Mouse (Mus musculus) liver, embryonic 13.5 days (tissue): ENCODE results near the gene Gm1043. TPM values are rescaled to one million over a fixed set of nuclear protein-coding genes. Genes with fewer than 3 reads are reported as not detected.

Experiments used
- ATAC-seq: fragments of 200-750 bp; cut with Nextera tagmentation; 2 replicates; pipeline ENCODE4 v1.8.0; 2017; ENCODE audit warnings: low read depth, mild to moderate bottlenecking, moderate number of reproducible peaks, moderate library complexity
- DNase-seq: peaks from one replicate; pipeline ENCODE4 v3.0.0; 2022
- H3K27ac ChIP-seq: fragments of 300-500 bp; sonication (generic); 2 replicates; pipeline ENCODE4 v1.5.1; 2015; ENCODE audit warnings: moderate library complexity, mild to moderate bottlenecking, inconsistent platforms
- H3K27me3 ChIP-seq: fragments of 300-500 bp; sonication (generic); 2 replicates; pipeline ENCODE4 v1.6.1; 2015; ENCODE audit warnings: mild to moderate bottlenecking, inconsistent platforms
- H3K36me3 ChIP-seq: fragments of 300-500 bp; sonication (generic); 2 replicates; pipeline ENCODE4 v1.6.1; 2015; ENCODE audit warnings: mild to moderate bottlenecking, inconsistent platforms
- H3K4me1 ChIP-seq: fragments of 300-500 bp; sonication (generic); replicated peaks from 2 replicates; pipeline ENCODE4 v1.6.1; 2015; ENCODE audit warnings: inconsistent platforms
- H3K4me2 ChIP-seq: fragments of 300-500 bp; sonication (generic); 2 replicates; pipeline ENCODE4 v1.6.1; 2015; ENCODE audit warnings: inconsistent platforms, mild to moderate bottlenecking, moderate library complexity
- H3K4me3 ChIP-seq: fragments of 300-500 bp; sonication (generic); replicated peaks from 2 replicates; pipeline ENCODE4 v1.5.1; 2015; ENCODE audit warnings: mild to moderate bottlenecking, inconsistent platforms
- H3K9ac ChIP-seq: fragments of 300-500 bp; sonication (generic); 2 replicates; pipeline ENCODE4 v1.6.1; 2015; ENCODE audit warnings: mild to moderate bottlenecking, inconsistent platforms
- H3K9me3 ChIP-seq: fragments of 300-500 bp; sonication (generic); replicated peaks from 2 replicates; pipeline ENCODE4 v1.6.1; 2016; ENCODE audit warnings: inconsistent platforms
- WGBS: fragments of 180-500 bp; shearing (Covaris S2); methylation state at CpG from one replicate; pipeline ENCODE4 v1.1.7; 2015; ENCODE audit not compliant: insufficient replicate concordance; 5-methylcytosine and 5-hydroxymethylcytosine counted together
- polyA plus RNA-seq: library from polyadenylated mRNA; unstranded; fragments of >200 nt; fragmentation: Nextera tagmentation; extraction: Ambion mirVana; gene quantifications from 2 replicates; pipeline ENCODE4 v1.2.1, GENCODE M21; 2015

The Gm1043 gene
- polyA plus RNA-seq, 1 experiment from 2014 or later, result not detected

DNA sequence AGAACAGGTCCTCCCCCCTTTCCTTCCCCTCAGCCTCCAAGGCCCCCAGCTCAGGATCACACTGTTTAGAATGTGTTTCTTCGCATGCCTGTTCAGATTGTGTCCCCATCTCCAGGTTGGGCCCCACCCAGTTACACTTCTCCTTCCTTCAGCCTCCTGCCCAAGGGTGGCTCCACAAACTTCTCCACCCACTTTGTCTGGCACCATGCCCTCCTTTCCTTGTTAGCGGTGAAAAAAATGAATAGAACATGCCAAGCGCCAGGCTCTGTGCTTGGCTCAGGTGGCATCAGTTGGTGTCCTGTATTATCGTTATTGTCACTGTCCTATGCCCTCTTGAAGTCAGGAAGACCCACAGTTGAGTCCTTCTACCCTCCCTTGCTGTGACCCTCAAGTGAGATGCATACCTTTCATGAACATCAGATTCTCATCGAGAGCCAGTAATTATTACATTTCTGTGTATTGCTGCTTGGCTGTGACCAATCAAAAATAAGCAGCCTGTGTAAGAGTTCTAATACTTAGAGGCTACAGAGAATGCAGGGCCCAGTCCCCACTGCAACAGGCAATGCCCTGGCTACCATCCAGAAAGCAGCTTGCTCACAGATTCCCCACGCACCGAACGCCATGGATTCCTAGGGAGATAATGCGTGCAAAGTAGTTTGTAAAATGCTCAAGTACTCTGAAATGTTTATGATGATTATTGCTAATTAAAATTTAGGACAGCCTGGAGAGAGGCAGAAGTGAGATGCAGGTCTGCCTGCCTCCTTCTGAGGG lies 128.0 kb downstream of the Gm1043 start:
- H3K9me3 ChIP-seq, result no peaks in the 10 kb centered on the region
- 77% methylated on average over 9 of the region's 9 CpGs for WGBS
- no peak overlapping the region for H3K4me3 ChIP-seq
- H3K4me2 ChIP-seq, result no peak overlapping the region
- DNase-seq (no peak), ATAC-seq (no peak)
- H3K36me3 ChIP-seq, result no peaks in the 10 kb centered on the region
- H3K4me1 ChIP-seq, result no peaks in the 10 kb centered on the region
- H3K27me3 ChIP-seq, result no peaks in the 10 kb centered on the region
- no peak overlapping the region for H3K9ac ChIP-seq
- H3K27ac ChIP-seq, result no peak overlapping the region

DNA sequence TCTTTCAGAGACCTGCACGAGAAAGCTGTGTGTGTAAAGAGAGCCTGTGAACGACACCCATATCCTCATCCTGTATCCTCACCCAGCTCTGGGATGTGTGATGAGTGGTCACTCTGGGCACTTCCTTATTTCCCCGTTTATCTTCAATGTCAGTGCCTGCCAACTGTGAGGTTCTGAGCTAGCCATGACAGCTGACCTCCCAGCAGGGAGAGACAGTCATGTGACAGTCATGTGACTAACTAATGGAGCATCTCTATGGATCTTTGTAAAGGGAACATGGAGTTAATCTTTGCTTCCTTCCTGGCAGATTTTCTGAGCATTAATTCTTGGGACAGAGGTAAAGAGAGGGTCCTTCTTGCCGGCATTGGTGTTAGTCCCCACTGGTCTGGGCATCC lies 128.5 kb downstream of the Gm1043 start:
- ATAC-seq (no peak), DNase-seq (no peak)
- no peak overlapping the region for H3K4me3 ChIP-seq
- no peaks in the 10 kb centered on the region for H3K36me3 ChIP-seq
- no peak overlapping the region for H3K9ac ChIP-seq
- no peak overlapping the region for H3K27ac ChIP-seq
- no peaks in the 10 kb centered on the region for H3K9me3 ChIP-seq
- 37% methylated on average over 4 of the region's 4 CpGs for WGBS
- no peaks in the 10 kb centered on the region for H3K27me3 ChIP-seq
- no peaks in the 10 kb centered on the region for H3K4me1 ChIP-seq
- H3K4me2 ChIP-seq, result no peak overlapping the region

DNA sequence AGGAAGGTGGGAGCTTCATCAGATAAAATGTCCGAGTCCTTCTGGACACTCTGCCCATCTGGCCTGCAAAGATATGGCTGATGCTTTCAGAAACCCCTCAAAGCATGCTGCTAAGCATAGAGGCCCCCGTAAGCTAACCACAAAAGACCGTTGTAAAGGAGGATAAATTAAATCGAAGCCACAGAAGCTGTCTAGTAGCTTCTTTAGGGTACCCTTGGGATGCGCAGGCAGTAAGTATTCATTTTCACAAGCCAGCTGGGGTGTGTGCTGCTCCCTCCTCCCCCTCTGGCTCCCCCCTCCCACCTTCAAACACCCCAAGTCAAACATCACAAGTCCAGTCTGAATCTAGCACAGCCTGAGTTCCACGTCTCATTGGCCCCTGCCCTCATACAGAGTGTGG lies 129.4 kb downstream of the Gm1043 start:
- ATAC-seq (no peak), DNase-seq (no peak)
- H3K27me3 ChIP-seq, result no peaks in the 10 kb centered on the region
- H3K9ac ChIP-seq, result no peak overlapping the region
- H3K4me3 ChIP-seq, result no peak overlapping the region
- no peaks in the 10 kb centered on the region for H3K4me1 ChIP-seq
- H3K27ac ChIP-seq, result no peak overlapping the region
- H3K36me3 ChIP-seq, result no peaks in the 10 kb centered on the region
- H3K9me3 ChIP-seq, result no peaks in the 10 kb centered on the region
- 67% methylated on average over 6 of the region's 6 CpGs for whole genome bisulfite sequencing
- H3K4me2 ChIP-seq, result no peak overlapping the region

DNA sequence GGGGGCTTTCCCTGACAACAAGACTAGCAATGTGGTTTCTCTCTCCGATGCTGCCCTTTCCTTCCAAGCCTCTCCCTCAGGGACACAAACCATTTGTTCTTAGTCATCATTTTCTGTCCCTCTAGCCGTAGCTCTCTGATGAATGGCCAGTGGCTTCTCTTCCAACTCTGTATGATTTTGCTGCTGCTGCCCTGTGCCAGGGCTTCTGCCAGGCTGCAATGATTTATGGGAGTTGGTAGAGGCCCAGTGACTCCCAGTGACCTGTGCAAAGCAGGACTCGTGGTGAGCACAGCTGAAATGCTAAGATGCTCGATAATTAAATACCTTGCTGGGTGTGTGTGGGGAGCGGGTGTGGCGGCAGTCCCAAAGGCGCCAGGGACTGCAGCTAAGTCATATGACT lies 130.1 kb downstream of the Gm1043 start:
- DNase-seq, result no peak
- WGBS, result 72% methylated on average over 7 of the region's 7 CpGs

DNA sequence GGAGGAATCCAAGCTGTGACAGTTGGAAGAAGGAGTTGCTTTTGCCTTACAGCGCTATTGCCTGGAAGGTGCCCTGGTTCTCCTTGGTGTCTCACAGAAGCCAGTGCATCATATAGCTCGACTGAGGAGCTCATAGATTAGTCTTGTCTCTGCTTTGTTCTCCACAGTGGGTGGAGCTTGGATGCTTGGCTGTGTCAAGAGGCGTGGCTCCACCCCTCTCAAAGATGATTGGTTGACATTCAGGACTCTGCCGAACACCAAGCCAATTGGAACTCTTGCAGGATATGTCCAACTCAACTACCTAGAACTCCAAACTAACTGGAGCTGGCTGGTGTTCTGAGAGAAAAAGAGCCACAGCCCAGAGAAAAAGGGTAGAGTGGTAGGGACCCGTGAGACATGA lies 134.4 kb downstream of the Gm1043 start:
- no peak overlapping the region for H3K4me2 ChIP-seq
- WGBS, result 36% methylated on average over 5 of the region's 5 CpGs
- no peaks in the 10 kb centered on the region for H3K4me1 ChIP-seq
- no peaks in the 10 kb centered on the region for H3K27me3 ChIP-seq
- no peaks in the 10 kb centered on the region for H3K9me3 ChIP-seq
- H3K27ac ChIP-seq, result no peak overlapping the region
- H3K9ac ChIP-seq, result no peak overlapping the region
- H3K4me3 ChIP-seq, result no peak overlapping the region
- no peak for DNase-seq
- H3K36me3 ChIP-seq, result no peaks in the 10 kb centered on the region
- ATAC-seq, result no peak

More for the DNA sequence above, 130.1 kb downstream of the Gm1043 start:
- Histone ChIP-seq H3K36me3 (no peaks in the 10 kb centered on the region), H3K27ac (no peak overlapping the region), H3K9ac (no peak overlapping the region), H3K27me3 (no peaks in the 10 kb centered on the region), H3K4me2 (no peak overlapping the region), H3K4me3 (no peak overlapping the region), H3K9me3 (no peaks in the 10 kb centered on the region), H3K4me1 (no peaks in the 10 kb centered on the region)
- no peak for ATAC-seq

DNA sequence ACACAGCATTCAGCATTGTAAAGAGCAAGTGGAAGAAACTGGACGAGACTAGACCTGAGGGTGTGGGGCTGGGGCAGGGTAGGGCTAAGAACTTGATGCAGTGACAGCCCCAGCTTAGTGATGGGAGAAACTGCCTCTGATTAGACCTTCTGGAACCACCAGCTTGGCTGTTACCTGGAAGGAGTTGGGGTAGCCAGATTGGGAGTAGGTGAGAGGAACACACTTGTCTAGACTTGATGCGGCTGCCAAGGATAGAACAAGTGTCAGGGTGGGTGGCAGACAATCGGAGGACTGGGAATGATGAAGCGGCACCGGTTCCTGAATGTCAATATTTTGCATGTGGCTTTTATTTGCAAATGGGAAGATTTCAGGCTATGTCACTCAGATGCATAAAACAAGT lies 135.4 kb downstream of the Gm1043 start:
- Histone ChIP-seq H3K36me3 (no peaks in the 10 kb centered on the region), H3K4me3 (no peak overlapping the region), H3K27me3 (no peaks in the 10 kb centered on the region), H3K9me3 (no peaks in the 10 kb centered on the region), H3K4me2 (no peak overlapping the region), H3K4me1 (no peaks in the 10 kb centered on the region), H3K9ac (no peak overlapping the region), H3K27ac (no peak overlapping the region)
- WGBS, result 70% methylated on average over 5 of the region's 5 CpGs
- no peak for DNase-seq
- no peak for ATAC-seq

DNA sequence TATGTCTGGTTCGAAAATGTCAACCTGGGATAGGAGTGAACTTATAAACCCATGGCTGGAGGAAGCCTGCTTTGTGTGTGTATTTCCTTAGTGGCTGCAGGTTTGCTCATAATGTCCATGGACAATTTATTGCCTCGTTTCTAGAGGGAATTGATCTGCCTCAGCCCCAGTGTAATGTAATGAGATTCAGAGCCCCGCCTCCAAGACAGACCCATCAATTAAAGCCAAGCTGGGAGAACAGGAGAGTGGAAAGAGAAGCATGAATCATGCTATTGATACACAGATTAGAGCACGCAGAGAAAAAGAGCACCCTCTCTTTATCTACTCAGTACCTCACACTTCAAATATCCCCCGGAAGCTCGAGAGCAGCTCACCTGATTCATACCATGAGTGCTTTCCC lies 136.4 kb downstream of the Gm1043 start:
- H3K27me3 ChIP-seq, result no peaks in the 10 kb centered on the region
- H3K4me3 ChIP-seq, result no peak overlapping the region
- no peak overlapping the region for H3K27ac ChIP-seq
- DNase-seq (no peak), ATAC-seq (no peak)
- no peaks in the 10 kb centered on the region for H3K4me1 ChIP-seq
- no peaks in the 10 kb centered on the region for H3K36me3 ChIP-seq
- H3K9me3 ChIP-seq, result no peaks in the 10 kb centered on the region
- no peak overlapping the region for H3K9ac ChIP-seq
- 44% methylated on average over 6 of the region's 6 CpGs for WGBS
- no peak overlapping the region for H3K4me2 ChIP-seq

DNA sequence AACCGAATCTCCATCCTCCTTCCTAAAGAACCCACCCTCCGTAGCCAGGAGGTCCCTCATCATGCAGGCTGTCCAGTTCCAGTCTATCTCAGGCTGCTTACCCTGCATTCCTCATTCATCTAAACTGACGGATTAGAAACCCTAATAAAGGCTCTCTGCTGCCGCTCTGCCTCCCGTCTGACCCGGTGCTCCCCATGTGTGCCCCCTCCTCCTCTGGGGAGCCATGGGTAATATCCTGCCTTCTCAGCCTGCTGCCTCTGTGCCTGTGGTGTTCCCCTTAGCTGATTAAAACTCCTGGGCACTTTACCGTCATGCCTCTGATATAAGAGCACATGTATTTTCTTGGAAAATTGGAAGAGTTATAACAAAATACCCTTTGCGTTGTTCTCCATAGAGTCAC lies 137.1 kb downstream of the Gm1043 start:
- Histone ChIP-seq H3K9me3 (no peaks in the 10 kb centered on the region), H3K27me3 (no peaks in the 10 kb centered on the region), H3K4me1 (no peaks in the 10 kb centered on the region), H3K36me3 (no peaks in the 10 kb centered on the region), H3K4me2 (no peak overlapping the region), H3K9ac (no peak overlapping the region), H3K4me3 (no peak overlapping the region), H3K27ac (no peak overlapping the region)
- WGBS, result 63% methylated on average over 8 of the region's 8 CpGs
- no peak for DNase-seq
- ATAC-seq, result no peak

DNA sequence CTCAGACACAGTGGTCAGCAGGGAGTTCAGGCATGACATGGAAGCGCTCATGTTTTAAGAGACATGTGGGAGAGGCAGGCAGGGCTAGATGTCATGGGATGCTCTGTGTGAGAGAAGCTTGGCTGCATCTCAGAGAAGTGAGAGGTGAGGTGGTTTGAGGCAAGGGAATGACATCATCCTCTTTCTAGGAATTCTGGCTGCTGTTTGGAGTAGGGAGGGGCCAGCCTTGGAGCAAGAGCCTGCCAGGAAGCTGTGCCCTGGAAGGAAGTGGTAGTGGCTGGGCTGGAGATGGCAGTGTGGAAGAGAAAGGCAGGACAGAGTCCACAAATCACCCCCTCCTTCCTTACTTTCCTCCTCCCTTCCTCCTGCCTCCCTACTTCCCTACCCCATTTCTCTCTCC lies 140.5 kb downstream of the Gm1043 start:
- Histone ChIP-seq H3K9me3 (no peaks in the 10 kb centered on the region), H3K27me3 (no peaks in the 10 kb centered on the region), H3K4me2 (no peak overlapping the region), H3K9ac (no peak overlapping the region), H3K4me3 (no peak overlapping the region), H3K36me3 (no peaks in the 10 kb centered on the region), H3K4me1 (no peaks in the 10 kb centered on the region), H3K27ac (no peak overlapping the region)
- no peak for DNase-seq
- ATAC-seq, result no peak
- WGBS, result 70% methylated on average over 1 of the region's 1 CpGs

DNA sequence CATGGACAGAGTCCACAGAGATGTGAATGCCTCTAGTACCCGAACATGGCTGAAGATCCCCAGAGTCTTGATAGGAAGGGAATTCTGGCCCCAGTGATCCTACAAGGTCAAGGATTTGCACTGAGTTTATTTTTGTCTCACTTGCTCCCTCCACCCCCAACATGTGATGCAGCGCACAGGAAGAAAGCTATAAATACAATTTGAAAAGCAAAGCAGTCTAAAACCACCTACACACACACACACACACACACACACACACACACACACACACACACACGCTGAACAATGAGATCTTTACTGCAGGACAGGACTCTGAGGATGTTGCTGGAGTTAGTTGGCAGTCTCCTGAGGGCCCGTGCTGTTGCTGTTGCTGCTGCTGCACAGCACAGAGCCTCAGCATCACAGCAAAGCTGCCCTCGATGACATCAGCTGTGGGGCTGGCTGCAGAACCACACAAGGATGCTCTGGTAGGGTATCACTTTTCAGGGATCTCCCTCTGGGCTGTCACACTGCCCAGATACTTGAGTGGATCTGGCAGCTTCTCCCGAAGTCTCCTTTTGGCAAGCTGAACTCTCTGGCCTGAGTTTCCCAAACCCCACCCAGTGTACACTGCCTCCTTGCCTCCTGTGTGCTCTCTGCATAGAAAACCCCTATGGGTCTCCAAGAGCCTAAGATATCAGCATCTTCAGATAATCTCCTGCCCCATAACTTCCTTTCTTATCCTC lies 142.9 kb downstream of the Gm1043 start:
- H3K36me3 ChIP-seq, result no peaks in the 10 kb centered on the region
- no peak for DNase-seq
- H3K4me2 ChIP-seq, result no peak overlapping the region
- WGBS, result 45% methylated on average over 6 of the region's 6 CpGs
- H3K9me3 ChIP-seq, result no peaks in the 10 kb centered on the region
- H3K27me3 ChIP-seq, result no peaks in the 10 kb centered on the region
- no peaks in the 10 kb centered on the region for H3K4me1 ChIP-seq
- H3K27ac ChIP-seq, result no peak overlapping the region
- H3K4me3 ChIP-seq, result no peak overlapping the region
- H3K9ac ChIP-seq, result no peak overlapping the region
- ATAC-seq, result no peak

DNA sequence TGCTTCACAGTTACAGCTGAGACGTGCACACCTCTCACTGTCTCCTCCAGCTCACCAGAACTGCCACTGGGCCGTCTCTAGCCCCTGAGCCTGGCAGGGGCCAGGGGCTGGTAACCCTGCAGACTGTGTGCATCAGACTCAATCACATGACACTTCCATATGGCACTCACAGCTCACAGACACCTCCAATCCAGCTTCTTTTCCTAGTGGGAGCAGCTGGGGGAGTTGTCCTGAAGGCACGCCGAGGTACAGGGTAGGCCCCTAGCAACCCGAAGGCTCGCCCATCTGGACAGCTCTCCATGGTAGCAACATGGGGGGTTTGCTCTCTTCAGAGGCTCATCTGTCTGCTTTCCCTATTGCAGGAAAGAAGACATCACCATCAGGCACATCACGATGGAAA lies 143.7 kb downstream of the Gm1043 start:
- ATAC-seq, result no peak
- Histone ChIP-seq H3K27ac (no peak overlapping the region), H3K4me2 (no peak overlapping the region), H3K9ac (no peak overlapping the region), H3K4me3 (no peak overlapping the region), H3K36me3 (no peaks in the 10 kb centered on the region), H3K9me3 (no peaks in the 10 kb centered on the region), H3K27me3 (no peaks in the 10 kb centered on the region), H3K4me1 (no peaks in the 10 kb centered on the region)
- DNase-seq, result no peak
- WGBS, result 54% methylated on average over 7 of the region's 7 CpGs

DNA sequence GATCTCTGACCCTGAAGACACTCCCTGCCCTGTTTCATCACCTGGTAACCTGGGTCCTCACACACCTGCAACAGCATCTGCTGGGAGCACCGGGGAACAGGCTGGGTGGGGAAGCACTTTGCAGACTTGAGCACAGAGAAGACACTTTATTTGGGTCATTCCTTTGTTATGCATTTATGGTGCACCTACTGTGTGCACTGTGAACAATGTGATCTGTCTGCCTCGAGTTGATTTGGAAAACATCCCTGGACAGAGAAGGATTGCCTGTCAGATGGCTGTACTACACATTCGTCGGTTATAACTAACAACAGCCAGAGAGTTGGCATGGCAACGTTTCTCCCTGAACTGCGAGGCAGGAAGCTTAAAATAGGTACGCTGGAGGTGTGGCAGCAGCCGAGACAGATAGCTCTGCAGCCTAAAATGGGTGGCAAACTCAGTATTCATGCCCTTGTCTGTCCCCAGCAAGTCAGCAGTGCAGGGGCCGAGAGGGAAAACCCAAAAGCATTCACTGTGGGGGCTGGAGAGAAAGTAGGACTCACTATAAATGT lies 147.9 kb downstream of the Gm1043 start:
- no peaks in the 10 kb centered on the region for H3K36me3 ChIP-seq
- 41% methylated on average over 9 of the region's 9 CpGs for WGBS

More for the DNA sequence above, 147.9 kb downstream of the Gm1043 start:
- no peak overlapping the region for H3K4me2 ChIP-seq
- H3K4me1 ChIP-seq, result no peaks in the 10 kb centered on the region
- ATAC-seq, result no peak
- H3K27ac ChIP-seq, result no peak overlapping the region
- H3K4me3 ChIP-seq, result no peak overlapping the region
- no peak overlapping the region for H3K9ac ChIP-seq
- H3K9me3 ChIP-seq, result no peaks in the 10 kb centered on the region
- H3K27me3 ChIP-seq, result no peaks in the 10 kb centered on the region
- DNase-seq, result no peak
